Mouse (Mus musculus) lung, postnatal 0 days (tissue): ENCODE data around the gene Hoxa1.

Experiments used
- CTCF ChIP-seq: IDR thresholded peaks from 2 replicates; pipeline ENCODE4 v1.5.1; 2016; ENCODE audit warnings: antibody characterized with exemption, mild to moderate bottlenecking
- EP300 ChIP-seq: IDR thresholded peaks from 2 replicates; pipeline ENCODE4 v1.6.1; 2016; ENCODE audit warnings: antibody characterized with exemption, mild to moderate bottlenecking, control low read depth

DNA sequence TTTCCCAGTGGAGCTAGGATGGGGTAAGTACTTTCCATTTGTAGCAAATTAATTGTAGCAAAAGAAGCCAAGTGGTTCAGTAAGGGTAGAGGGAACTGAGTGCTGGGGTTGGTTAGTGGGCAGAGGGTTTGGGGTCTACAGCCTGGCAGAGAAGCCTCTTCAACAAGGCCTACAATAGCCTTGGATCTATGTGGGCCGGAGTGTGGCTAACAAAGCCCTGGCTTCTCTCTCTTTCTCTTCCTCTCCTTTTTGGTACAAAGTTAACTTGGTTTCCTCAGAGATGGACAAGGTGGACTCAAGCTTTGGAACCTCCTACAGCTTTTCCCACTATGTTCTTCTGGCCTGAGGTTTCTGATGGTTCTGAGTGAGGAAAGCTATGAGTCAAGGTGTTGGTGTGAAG lies 43.2 kb upstream of the Hoxa1 start:
- TF ChIP-seq CTCF (no peak), EP300 (no peak)
